Mouse (Mus musculus): ENCODE measurements at regions not wholly inside any gene's neighbourhood (a gene's known extent, or its start where the extent isn't known, plus 50 kb on each side); places are given as distances from the start of the nearest gene placed in this dataset.

DNA sequence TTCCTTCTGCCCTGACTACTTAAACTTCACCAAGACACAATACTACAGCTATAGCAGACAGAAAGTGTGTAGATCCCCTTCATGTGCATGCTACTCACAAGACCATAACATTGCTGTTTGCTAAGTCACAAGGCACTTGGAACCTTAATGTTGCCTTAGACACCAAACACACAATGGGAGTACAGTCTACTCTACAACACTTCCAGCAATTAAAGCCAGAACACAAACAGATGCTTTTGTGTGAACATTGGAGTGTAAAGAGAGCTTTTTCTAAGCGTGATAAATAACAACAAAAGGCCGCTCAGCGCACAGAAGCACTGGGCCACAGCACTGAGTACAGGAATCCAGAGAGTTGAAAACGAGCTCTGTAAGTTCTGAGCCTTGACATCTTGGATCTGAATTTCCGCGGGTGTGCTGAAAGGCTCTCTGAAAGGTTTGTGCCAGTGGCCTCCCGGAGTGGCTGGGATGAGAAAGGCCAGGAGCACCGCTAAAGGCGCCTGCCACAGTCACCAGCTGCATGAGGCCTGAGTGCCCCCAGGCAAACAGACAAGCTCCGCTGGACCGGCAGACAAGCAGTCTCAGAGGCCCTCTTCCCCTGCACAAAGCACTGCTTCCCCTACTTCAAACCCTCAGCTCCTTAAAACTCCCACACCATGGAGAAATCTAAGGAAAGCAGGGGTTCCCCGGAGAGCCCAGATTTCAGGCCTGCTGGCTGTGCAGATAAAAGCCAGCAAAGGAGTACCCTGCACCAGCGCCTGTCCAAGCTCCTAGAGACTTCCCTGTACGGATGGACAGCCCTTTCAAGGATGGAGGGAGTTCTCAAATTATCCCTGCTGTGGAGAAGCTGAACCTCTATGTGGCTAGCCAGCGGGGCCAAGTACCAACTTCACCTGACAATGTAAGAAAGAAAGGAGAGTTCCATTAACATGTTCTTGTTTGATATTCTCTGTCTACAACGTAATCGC is 568.3 kb downstream of the 1700064H15Rik start:
- TF ChIP-seq CTCF (IDR thresholded peaks at IDR 0.05) = no peak
- DNase-seq (ENCODE audit: low spot score) (peak; percentile 34), ATAC-seq (ENCODE audit: low FRiP score) (no peak)
- H3K4me2 ChIP-seq (ENCODE audit: low read depth, low read length, poor library complexity, severe bottlenecking) = no peak overlapping the region
- no peak overlapping the region for H3K27ac ChIP-seq (ENCODE audit: low read depth, low read length)
- H3K36me3 ChIP-seq (ENCODE audit: insufficient read depth, low read length) = no peaks in the 10 kb centered on the region
- H3K9me3 ChIP-seq (ENCODE audit: low read length) = no peaks in the 10 kb centered on the region
- no peaks in the 10 kb centered on the region for H3K27me3 ChIP-seq (ENCODE audit: insufficient read depth, low read length)
- WGBS = 35% methylated on average over 15 of the region's 17 CpGs
- no peak overlapping the region for H3K9ac ChIP-seq (replicated peaks; ENCODE audit: low read length, poor library complexity, severe bottlenecking)
- no peak overlapping the region for H3K4me3 ChIP-seq (ENCODE audit: low read depth, low read length)
- H3K4me1 ChIP-seq (ENCODE audit: insufficient read depth, low read length) = peaks cover 6% of the 10 kb centered on the region; the same call in 1 of the 2 replicates

DNA sequence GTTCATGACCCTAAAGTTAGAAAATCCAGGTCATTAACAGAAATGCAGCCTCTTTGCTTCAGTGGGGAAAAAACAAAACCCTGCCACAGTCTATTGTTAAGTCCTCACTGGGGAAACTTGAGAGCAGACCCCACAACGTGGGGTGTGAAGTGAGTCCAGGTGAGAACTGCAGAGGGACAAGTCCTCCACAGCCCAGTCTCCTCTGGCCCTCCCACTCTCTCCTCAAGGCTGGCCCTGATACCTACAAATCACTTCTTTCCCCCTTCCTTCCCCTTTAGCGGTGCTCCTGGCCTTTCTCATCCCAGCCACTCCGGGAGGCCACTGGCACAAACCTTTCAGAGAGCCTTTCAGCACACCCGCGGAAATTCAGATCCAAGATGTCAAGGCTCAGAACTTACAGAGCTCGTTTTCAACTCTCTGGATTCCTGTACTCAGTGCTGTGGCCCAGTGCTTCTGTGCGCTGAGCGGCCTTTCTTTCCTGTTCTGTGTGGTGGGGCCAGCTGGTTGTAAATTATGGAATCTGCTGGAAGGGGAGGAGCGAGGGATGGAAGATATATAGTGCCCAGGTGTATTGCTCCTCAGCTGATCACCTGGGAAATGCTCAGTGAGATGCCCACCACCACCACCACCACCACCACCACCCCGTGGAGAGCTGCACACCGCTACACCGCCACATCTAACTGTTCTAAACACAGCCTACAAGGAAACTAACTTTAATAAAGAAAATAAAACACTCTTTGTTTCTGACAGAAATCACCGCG is 566.8 kb downstream of the 1700064H15Rik start:
- 53% methylated on average over 11 of the region's 14 CpGs for WGBS
- 0 out of 2 replicates have a peak, but pooled peaks cover 5% of the 10 kb centered on the region for H3K4me1 ChIP-seq (ENCODE audit: insufficient read depth, low read length)
- H3K4me3 ChIP-seq (ENCODE audit: low read depth, low read length) = no peak overlapping the region
- no peaks in the 10 kb centered on the region for H3K9me3 ChIP-seq (ENCODE audit: low read length)
- no peaks in the 10 kb centered on the region for H3K36me3 ChIP-seq (ENCODE audit: insufficient read depth, low read length)
- no peak for TF ChIP-seq CTCF (IDR thresholded peaks at IDR 0.05)
- H3K27ac ChIP-seq (ENCODE audit: low read depth, low read length) = no peak overlapping the region
- no peak overlapping the region for H3K4me2 ChIP-seq (ENCODE audit: low read depth, low read length, poor library complexity, severe bottlenecking)
- no peaks in the 10 kb centered on the region for H3K27me3 ChIP-seq (ENCODE audit: insufficient read depth, low read length)
- DNase-seq (ENCODE audit: low spot score) (no peak), ATAC-seq (ENCODE audit: low FRiP score) (peak; percentile 21; the same call in 1 of the 2 replicates)
- no peak overlapping the region for H3K9ac ChIP-seq (replicated peaks; ENCODE audit: low read length, poor library complexity, severe bottlenecking)

DNA sequence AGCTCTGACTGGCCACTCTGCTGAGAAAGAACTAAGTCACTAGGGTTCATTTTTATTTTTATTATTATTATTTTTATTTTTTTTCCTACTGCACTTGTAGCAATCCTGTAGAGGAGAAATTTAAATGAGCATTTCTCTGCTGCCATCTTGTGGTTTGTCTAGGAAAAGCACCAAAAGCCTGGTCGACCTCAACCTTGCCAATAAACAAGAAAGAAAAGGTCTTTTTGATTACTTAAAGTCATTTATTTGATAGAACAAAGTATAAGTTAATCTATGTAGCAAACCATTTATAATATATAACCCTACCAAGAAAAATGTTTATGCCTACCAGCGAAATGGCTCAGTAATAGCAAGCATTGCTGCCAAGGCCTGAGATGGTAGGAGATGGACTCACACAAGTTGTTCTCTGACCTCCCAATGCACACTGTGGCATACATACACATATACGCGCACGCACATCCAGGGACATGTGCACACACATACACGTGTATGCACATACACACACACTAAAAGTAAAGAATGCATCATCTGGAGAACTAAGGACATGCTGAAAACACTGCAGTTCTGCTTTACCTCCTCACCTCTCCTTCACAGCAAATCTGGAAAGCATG is 566.1 kb downstream of the 1700064H15Rik start:
- Histone ChIP-seq H3K9me3 (ENCODE audit: low read length) (no peaks in the 10 kb centered on the region), H3K4me2 (ENCODE audit: low read depth, low read length, poor library complexity, severe bottlenecking) (no peak overlapping the region), H3K36me3 (ENCODE audit: insufficient read depth, low read length) (no peaks in the 10 kb centered on the region), H3K9ac (replicated peaks; ENCODE audit: low read length, poor library complexity, severe bottlenecking) (no peak overlapping the region), H3K27ac (ENCODE audit: low read depth, low read length) (no peak overlapping the region), H3K4me3 (ENCODE audit: low read depth, low read length) (no peak overlapping the region), H3K27me3 (ENCODE audit: insufficient read depth, low read length) (no peaks in the 10 kb centered on the region), H3K4me1 (ENCODE audit: insufficient read depth, low read length) (0 out of 2 replicates have a peak, but pooled peaks cover 2% of the 10 kb centered on the region)
- peak; percentile 83 for TF ChIP-seq CTCF (IDR thresholded peaks at IDR 0.05)
- ATAC-seq (ENCODE audit: low FRiP score) = peak; percentile 65
- peak; percentile 84 for DNase-seq (ENCODE audit: low spot score)
- 33% methylated on average over 6 of the region's 6 CpGs for WGBS

DNA sequence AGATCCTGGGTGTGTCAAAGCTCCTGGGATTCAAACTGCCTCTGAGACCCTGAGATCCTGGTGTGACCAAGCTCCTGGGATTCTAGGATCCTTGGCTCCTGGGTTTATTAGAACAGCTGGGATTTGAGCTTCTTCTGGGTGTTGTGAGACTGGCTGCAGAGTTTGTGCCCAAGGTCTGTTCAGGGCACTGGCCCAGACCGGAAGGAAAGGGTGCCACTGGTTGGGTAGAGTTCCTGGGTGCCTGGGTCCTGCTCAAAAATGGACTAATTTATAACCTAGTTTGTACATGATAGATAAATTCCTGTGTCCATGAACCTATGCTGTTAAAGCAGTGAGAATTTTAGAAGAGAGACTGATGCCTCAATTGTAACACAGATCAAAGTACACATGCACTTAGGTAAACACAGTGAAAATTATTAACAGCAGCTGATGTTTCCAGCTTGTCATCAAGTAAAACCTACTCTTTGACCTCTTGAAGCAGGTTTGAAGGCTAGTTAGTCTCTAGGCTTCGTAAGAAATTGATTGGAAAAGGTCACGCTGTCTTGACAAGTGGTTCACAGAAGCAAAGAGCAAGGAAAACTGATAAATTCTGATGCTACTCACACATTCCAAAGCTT is 561.2 kb downstream of the 1700064H15Rik start:
- ATAC-seq (ENCODE audit: low FRiP score) (no peak), DNase-seq (ENCODE audit: low spot score) (no peak)
- Histone ChIP-seq H3K9ac (replicated peaks; ENCODE audit: low read length, poor library complexity, severe bottlenecking) (no peak overlapping the region), H3K27ac (ENCODE audit: low read depth, low read length) (no peak overlapping the region), H3K4me1 (ENCODE audit: insufficient read depth, low read length) (no peaks in the 10 kb centered on the region), H3K4me3 (ENCODE audit: low read depth, low read length) (no peak overlapping the region), H3K9me3 (ENCODE audit: low read length) (no peaks in the 10 kb centered on the region), H3K4me2 (ENCODE audit: low read depth, low read length, poor library complexity, severe bottlenecking) (no peak overlapping the region), H3K36me3 (ENCODE audit: insufficient read depth, low read length) (no peaks in the 10 kb centered on the region), H3K27me3 (ENCODE audit: insufficient read depth, low read length) (no peaks in the 10 kb centered on the region)
- WGBS = 84% methylated on average over 3 of the region's 3 CpGs
- no peak for TF ChIP-seq CTCF (IDR thresholded peaks at IDR 0.05)

Measured in midbrain, postnatal 0 days (tissue).